Mouse (Mus musculus) pancreas, adult 10 weeks (tissue): ENCODE data around the gene Themis. TPM values are rescaled to one million over a fixed set of nuclear protein-coding genes. Genes with fewer than 3 reads are reported as not detected.

ENCODE experiments used
- polyA plus RNA-seq: library from polyadenylated mRNA; stranded (reverse); fragments of 350-450 nt; fragmentation: Illumina TruSeq; extraction: RNeasy Lipid Tissue Mini Kit (QIAGEN cat#74804); gene quantifications from one replicate; pipeline ENCODE4 v1.2.3, GENCODE M21; 2015; ENCODE audit warnings: low read depth, low replicate concordance; ENCODE audit not compliant: insufficient read depth

Gene Themis
- not detected for polyA plus RNA-seq

DNA sequence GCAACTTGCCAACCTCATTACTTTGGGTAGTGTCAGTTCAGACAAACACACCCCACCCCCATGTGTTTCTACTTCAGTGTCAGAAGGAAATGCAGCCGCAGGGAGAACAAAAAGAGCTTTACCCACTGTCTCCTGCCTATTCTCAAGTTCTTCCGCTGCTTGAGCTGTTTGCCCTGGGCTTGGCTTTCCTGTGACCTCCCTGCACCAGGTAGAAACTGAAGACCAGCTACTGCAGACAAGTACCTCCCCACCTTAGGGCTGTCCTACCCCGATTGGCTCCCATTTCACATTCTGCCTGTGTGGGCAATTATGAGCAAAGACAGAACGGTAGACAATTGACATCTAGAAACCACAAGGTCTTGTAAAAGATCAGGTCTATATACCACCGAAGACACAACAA is at the start of gene Themis:
Themis (plus strand) TSS at position 100 of the 400 bp plus-strand sequence.

